Mouse (Mus musculus) cortical plate, adult 2 months (tissue): ENCODE measurements around the gene Tlk1.

Source experiments
- CTCF ChIP-seq: fragments of 200-500 bp; IDR thresholded peaks from 2 replicates; pipeline ENCODE4 v1.5.1; 2011; ENCODE audit warnings: mild to moderate bottlenecking, control low read depth, low read length; ENCODE audit not compliant: insufficient read depth; ENCODE audit errors: extremely low read depth
- POLR2A ChIP-seq: fragments of 200-500 bp; IDR thresholded peaks from 2 replicates; pipeline ENCODE4 v1.6.1; 2011; ENCODE audit warnings: mild to moderate bottlenecking, low read length, control low read depth; ENCODE audit not compliant: insufficient read depth; ENCODE audit errors: extremely low read depth

GRCm38 (mm10) chr2:70742588-70742987, 82.9 kb downstream of the Tlk1 start:
- TF ChIP-seq POLR2A (no peak), CTCF (no peak)
